Mouse (Mus musculus): ENCODE results near the gene Gm19684. TPM values are rescaled to one million over a fixed set of nuclear protein-coding genes. Genes with fewer than 3 reads are reported as not detected.
"Not testable (repeated sequence)": the region's sequence is repeated elsewhere in the genome, so short reads cannot be mapped to it uniquely, and the experiment has no call there.

Gene Gm19684
- total RNA-seq, 2 experiments from 2014 or later: 0.20 to 0.25 TPM

- not testable (repeated sequence) for DNase-seq (ENCODE audit: low spot score in 2 of 2)
These were observed 7.7 kb downstream of the Gm19684 start, which contains the start of gene Gm7030 for GRCm38 (mm10) chr17:36128968-36129817. Gene Gm7030, minus strand, starts transcription at chr17:36129425.

- DNase-seq (ENCODE audit: low spot score in 2 of 2): no peak
These were observed 10.2 kb downstream of the Gm19684 start for GRCm38 (mm10) chr17:36131516-36132265.

GRCm38 (mm10) chr17:36135421-36136231, 14.1 kb downstream of the Gm19684 start:
- not testable (repeated sequence) for DNase-seq (ENCODE audit: low spot score in 2 of 2)

GRCm38 (mm10) chr17:36136299-36136848, 14.9 kb downstream of the Gm19684 start:
- DNase-seq (ENCODE audit: low spot score in 2 of 2): not testable (repeated sequence)

GRCm38 (mm10) chr17:36145111-36145860, 23.8 kb downstream of the Gm19684 start:
- DNase-seq (ENCODE audit: low spot score in 2 of 2): no peak

GRCm38 (mm10) chr17:36145861-36146156, 24.3 kb downstream of the Gm19684 start:
- not testable (repeated sequence) for DNase-seq (ENCODE audit: low spot score in 2 of 2)

- not testable (repeated sequence) for DNase-seq (ENCODE audit: low spot score in 2 of 2)
These were observed 25.5 kb downstream of the Gm19684 start for GRCm38 (mm10) chr17:36146937-36147336.

- not testable (repeated sequence) for DNase-seq (ENCODE audit: low spot score in 2 of 2)
These were observed 27.0 kb downstream of the Gm19684 start for GRCm38 (mm10) chr17:36148468-36148867.

- DNase-seq (ENCODE audit: low spot score in 2 of 2): not testable (repeated sequence)
These were observed 29.7 kb downstream of the Gm19684 start for GRCm38 (mm10) chr17:36151200-36151599.

GRCm38 (mm10) chr17:36154271-36155149, 33.0 kb downstream of the Gm19684 start:
- DNase-seq (ENCODE audit: low spot score in 2 of 2): no peak

- DNase-seq (ENCODE audit: low spot score in 2 of 2): not testable (repeated sequence)
These were observed 36.3 kb downstream of the Gm19684 start for GRCm38 (mm10) chr17:36157782-36158181.

- DNase-seq (ENCODE audit: low spot score in 2 of 2): not testable (repeated sequence)
These were observed 36.8 kb downstream of the Gm19684 start for GRCm38 (mm10) chr17:36158264-36158663.

- no peak for DNase-seq (ENCODE audit: low spot score in 2 of 2)
These were observed 39.9 kb downstream of the Gm19684 start for GRCm38 (mm10) chr17:36161129-36162051.

GRCm38 (mm10) chr17:36166901-36167300, 45.4 kb downstream of the Gm19684 start:
- not testable (repeated sequence) for DNase-seq (ENCODE audit: low spot score in 2 of 2)

GRCm38 (mm10) chr17:36167306-36168038, 46.0 kb downstream of the Gm19684 start:
- DNase-seq (ENCODE audit: low spot score in 2 of 2): no peak

- DNase-seq (ENCODE audit: low spot score in 2 of 2): no peak
These were observed 46.7 kb downstream of the Gm19684 start, which contains the start of gene Gm8909 for GRCm38 (mm10) chr17:36168039-36168652. Gene Gm8909, minus strand, starts transcription at chr17:36168537.

GRCm38 (mm10) chr17:36169094-36169493, 47.6 kb downstream of the Gm19684 start:
- not testable (repeated sequence) for DNase-seq (ENCODE audit: low spot score in 2 of 2)
